18 mouse cellular contexts compared by ENCODE assay signal in genomic region chr10:63480066-63480465, GRCm38 (mm10). TPM values are rescaled to one million over a fixed set of nuclear protein-coding genes. Genes with fewer than 3 reads are reported as not detected.
DNase-seq lines count a peak whose midpoint lies in the region; ATAC-seq lines count a peak whose summit lies in the region.
"Had no signal": no experiment of that assay in that cellular context is flagged by ENCODE, and none has a peak within 500 bp of the region (broad histone marks: within the 10 kb centered on the region; RNA-seq: fewer than 3 reads in every experiment).

No protein-coding gene starts in this region.

- H3K9me3 ChIP-seq in heart, embryonic 12.5 days (replicated peaks) = no peaks in the 10 kb centered on the region
- no peaks in the 10 kb centered on the region for H3K9me3 ChIP-seq in hindbrain, embryonic 10.5 days
- H3K9me3 ChIP-seq: limb, embryonic 13.5 days; megakaryocyte, embryonic 14.5 days had no signal

- H3K27me3 ChIP-seq in heart, embryonic 12.5 days (replicated peaks) = no peaks in the 10 kb centered on the region
- H3K27me3 ChIP-seq in hindbrain, embryonic 10.5 days (ENCODE audit: insufficient read depth, poor library complexity, severe bottlenecking) = no peaks in the 10 kb centered on the region
- H3K27me3 ChIP-seq: limb, embryonic 13.5 days; megakaryocyte, embryonic 14.5 days had no signal

- H3K27ac ChIP-seq in heart, embryonic 12.5 days (ENCODE audit: poor library complexity, severe bottlenecking) = no peak overlapping the region; the same call in 1 of the 2 replicates
- H3K27ac ChIP-seq in hindbrain, embryonic 10.5 days = no peak overlapping the region
- H3K27ac ChIP-seq: limb, embryonic 13.5 days had no signal

- H3K36me3 ChIP-seq in heart, embryonic 12.5 days = 0 out of 2 replicates have a peak, but pooled peaks cover 5% of the 10 kb centered on the region
- H3K36me3 ChIP-seq in hindbrain, embryonic 10.5 days = no peaks in the 10 kb centered on the region
- H3K36me3 ChIP-seq: limb, embryonic 13.5 days had no signal

- no peak overlapping the region for H3K9ac ChIP-seq in heart, embryonic 12.5 days
- H3K9ac ChIP-seq: limb, embryonic 13.5 days had no signal

- peak; percentile 6 for DNase-seq in adrenal gland, postnatal 14 days
- no peak for DNase-seq in adrenal gland, adult 2 months
- peak; percentile 37 for DNase-seq in layer of hippocampus, adult 9-11 months
- no peak for DNase-seq in layer of hippocampus, postnatal 10 days (ENCODE audit: low spot score in 2 of 2)
- no peak for DNase-seq in right cerebral cortex, postnatal 4 days
- DNase-seq in hindbrain, embryonic 10.5 days (ENCODE audit: low spot score) = no peak
- DNase-seq in urinary bladder, postnatal 36 days (ENCODE audit: low spot score in 2 of 2) = no peak
- DNase-seq: embryo, embryonic 11 days; kidney, postnatal 36 days; lung, adult 18-20 months had no signal

- peaks cover 61% of the 10 kb centered on the region for H3K4me1 ChIP-seq in heart, embryonic 12.5 days (replicated peaks)
- H3K4me1 ChIP-seq in hindbrain, embryonic 10.5 days (replicated peaks) = peaks cover 4% of the 10 kb centered on the region; the same call in 1 of the 2 replicates

- H3K4me2 ChIP-seq in heart, embryonic 12.5 days = peak overlapping the region; percentile 50
- H3K4me2 ChIP-seq: limb, embryonic 13.5 days had no signal

- no peak overlapping the region; the same call in 1 of the 2 replicates for H3K4me3 ChIP-seq in heart, embryonic 12.5 days
- no peak overlapping the region for H3K4me3 ChIP-seq in hindbrain, embryonic 10.5 days
- H3K4me3 ChIP-seq: limb, embryonic 13.5 days; megakaryocyte, embryonic 14.5 days had no signal

- ATAC-seq in heart, embryonic 12.5 days (ENCODE audit: insufficient number of reproducible peaks, low FRiP score) = no peak

- 42% methylated on average over 5 of the region's 5 CpGs for WGBS in heart, embryonic 12.5 days
- WGBS in hindbrain, embryonic 10.5 days = 57% methylated on average over 5 of the region's 5 CpGs

RNA-seq across cellular contexts. Expression of gene Ctnna3, which starts 50.2 kb away (rescaled TPM):
- total RNA-seq in adrenal gland, postnatal 14 days (2021) = 1.3 and 1.4 TPM in 2 replicates
- total RNA-seq in adrenal gland, adult 2 months (2021) = under 1 TPM; 0.37 to 0.83 TPM
- polyA plus RNA-seq in adrenal gland, adult 2 months (2012; rRNA removed) = 0.06 TPM in 1 of 2 replicates, not detected in the other
- 1 to 10 TPM; 1.0 to 1.5 TPM for total RNA-seq in layer of hippocampus, postnatal 10 days (2021)
- polyA plus RNA-seq in heart, embryonic 12.5 days (2016; fragmentation: Nextera tagmentation; extraction: Ambion mirVana) = 24.0 and 27.3 TPM in 2 replicates
- 0.07 and 0.21 TPM in 2 replicates for polyA plus RNA-seq in hindbrain, embryonic 10.5 days (2016; fragmentation: Nextera tagmentation; extraction: Ambion mirVana)
- polyA plus RNA-seq: forebrain, embryonic 11.5 days had no signal

RNA-seq across cellular contexts. Expression of gene Gm7075, which starts 58.5 kb away (rescaled TPM):
- total RNA-seq in adrenal gland, postnatal 14 days (2021) = not detected in 2 replicates
- not detected for total RNA-seq in adrenal gland, adult 2 months (2021)
- polyA plus RNA-seq in adrenal gland, adult 2 months (2012; rRNA removed) = not detected in 2 replicates
- not detected for total RNA-seq in layer of hippocampus, postnatal 10 days (2021)
- 0.53 TPM in 1 of 2 replicates, not detected in the other for polyA plus RNA-seq in heart, embryonic 12.5 days (2016; fragmentation: Nextera tagmentation; extraction: Ambion mirVana)
- polyA plus RNA-seq in hindbrain, embryonic 10.5 days (2016; fragmentation: Nextera tagmentation; extraction: Ambion mirVana) = not detected in 2 replicates
- total RNA-seq: gastrocnemius, postnatal 36 days had no signal
- polyA plus RNA-seq: forebrain, embryonic 11.5 days; intestine, embryonic 14.5 days; limb, embryonic 13.5 days; spleen, adult 2 months; testis, adult 2 months had no signal

Comparison
In these comparisons a context has a peak if more than half of its experiments do, and no peak if none do; other contexts are left out.
1. DNase-seq: peak in adrenal gland, postnatal 14 days (single experiment) and layer of hippocampus, adult 9-11 months (single experiment); none in adrenal gland, adult 2 months (single experiment), layer of hippocampus, postnatal 10 days (0 of 2), right cerebral cortex, postnatal 4 days (single experiment), hindbrain, embryonic 10.5 days (single experiment) and urinary bladder, postnatal 36 days (0 of 2).